Mouse (Mus musculus): ENCODE measurements around the gene Sapcd1.
"Not testable (repeated sequence)": the region's sequence is repeated elsewhere in the genome, so short reads cannot be mapped to it uniquely, and the experiment has no call there.

Sapcd1 gene

GRCm38 (mm10) chr17:35052271-35052798 is 24.5 kb upstream of the Sapcd1 start:
- DNase-seq (ENCODE audit: low spot score) = no peak

- peak; percentile 49 for DNase-seq (ENCODE audit: low spot score)
Measured at GRCm38 (mm10) chr17:35051156-35052086, 23.6 kb upstream of the Sapcd1 start.

- DNase-seq (ENCODE audit: low spot score) = peak; percentile 43
Measured at GRCm38 (mm10) chr17:35050126-35050750, 22.4 kb upstream of the Sapcd1 start.

- DNase-seq (ENCODE audit: low spot score) = no peak
Measured at GRCm38 (mm10) chr17:35049561-35050016, 21.8 kb upstream of the Sapcd1 start, which contains the start of gene Clic1. Clic1 (plus strand) TSS chr17:35049966.

- DNase-seq (ENCODE audit: low spot score) = no peak
Measured at GRCm38 (mm10) chr17:35048932-35049440, 21.2 kb upstream of the Sapcd1 start.

GRCm38 (mm10) chr17:35048149-35048931 is 20.5 kb upstream of the Sapcd1 start:
- no peak for DNase-seq (ENCODE audit: low spot score)

- no peak for DNase-seq (ENCODE audit: low spot score)
Measured at GRCm38 (mm10) chr17:35047688-35048087, 19.9 kb upstream of the Sapcd1 start.

- DNase-seq (ENCODE audit: low spot score) = peak; percentile 91
Measured at GRCm38 (mm10) chr17:35046681-35047455, 19.1 kb upstream of the Sapcd1 start, which contains the start of gene Msh5. Msh5 (minus strand) TSS chr17:35046745.

- DNase-seq (ENCODE audit: low spot score) = no peak
Measured at GRCm38 (mm10) chr17:35045807-35046680, 18.2 kb upstream of the Sapcd1 start.

GRCm38 (mm10) chr17:35044904-35045806 is 17.3 kb upstream of the Sapcd1 start:
- no peak for DNase-seq (ENCODE audit: low spot score)

- DNase-seq (ENCODE audit: low spot score) = no peak
Measured at GRCm38 (mm10) chr17:35043794-35044193, 16.0 kb upstream of the Sapcd1 start.

GRCm38 (mm10) chr17:35039121-35039873 is 11.5 kb upstream of the Sapcd1 start:
- no peak for DNase-seq (ENCODE audit: low spot score)

- no peak for DNase-seq (ENCODE audit: low spot score)
Measured at GRCm38 (mm10) chr17:35034896-35035295, 7.1 kb upstream of the Sapcd1 start.

- DNase-seq (ENCODE audit: low spot score) = not testable (repeated sequence)
Measured at GRCm38 (mm10) chr17:35033703-35034102, 5.9 kb upstream of the Sapcd1 start.

GRCm38 (mm10) chr17:35032323-35032870 is 4.6 kb upstream of the Sapcd1 start:
- no peak for DNase-seq (ENCODE audit: low spot score)

GRCm38 (mm10) chr17:35031880-35032279 is 4.1 kb upstream of the Sapcd1 start:
- DNase-seq (ENCODE audit: low spot score) = no peak

- DNase-seq (ENCODE audit: low spot score) = no peak
Measured at GRCm38 (mm10) chr17:35031272-35031671, 3.5 kb upstream of the Sapcd1 start.
